In the genomic region with DNA sequence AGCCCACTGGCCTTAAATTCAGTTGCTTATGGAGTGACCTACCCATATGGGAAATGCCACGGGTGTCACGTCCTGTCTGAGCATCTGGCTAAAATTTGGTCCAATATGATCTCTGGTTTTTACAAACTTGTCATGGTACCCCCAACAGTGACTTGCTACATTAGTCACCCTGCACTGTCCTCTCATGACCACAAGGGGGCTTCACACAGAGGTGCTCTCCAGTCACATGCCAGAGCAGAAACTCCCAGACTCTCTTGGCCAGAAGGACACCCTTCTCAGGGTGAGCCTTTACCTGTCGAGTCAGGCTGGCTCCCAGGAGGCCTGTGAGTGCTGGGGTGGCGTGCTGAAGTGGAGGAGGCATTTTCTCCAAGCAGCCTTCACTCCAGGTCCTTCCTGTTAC, we compare ENCODE assay signal across 9 mouse cellular contexts. TPM values are rescaled to one million over a fixed set of nuclear protein-coding genes. Genes with fewer than 3 reads are reported as not detected.
A peak's percentile ranks its signal among the peaks of the same experiment; 100 is the strongest.
DNase-seq lines count a peak whose midpoint lies in the region; ATAC-seq and TF ChIP-seq lines count a peak whose summit lies in the region.
"Had no signal": no experiment of that assay in that cellular context is flagged by ENCODE, and none has a peak within 500 bp of the region (broad histone marks: within the 10 kb centered on the region; RNA-seq: fewer than 3 reads in every experiment).

No protein-coding gene starts in this region.

- no peak overlapping the region for H3K4me2 ChIP-seq in kidney, postnatal 0 days (ENCODE audit: low read length)
- H3K4me2 ChIP-seq: embryonic facial prominence, embryonic 12.5 days had no signal

- peak; percentile 39 for DNase-seq in kidney, postnatal 0 days (ENCODE audit: low spot score)
- no peak for DNase-seq in kidney, adult 18-20 months
- DNase-seq in CD4-positive helper T cell, adult 2 months (ENCODE audit: low read depth, low spot score): peak; percentile 47
- peak; percentile 65 for DNase-seq in R1 (ENCODE audit: low read depth, low spot score)
- DNase-seq in thymus, postnatal 14 days: peak; percentile 33
- no peak for DNase-seq in right cerebral cortex, postnatal 14 days
- DNase-seq in gastrocnemius, postnatal 4 days (ENCODE audit: low spot score in 2 of 2): no peak

- H3K4me3 ChIP-seq in kidney, postnatal 0 days (replicated peaks; ENCODE audit: low read depth, low read length): no peak overlapping the region
- H3K4me3 ChIP-seq: embryonic facial prominence, embryonic 12.5 days had no signal

- no peaks in the 10 kb centered on the region for H3K36me3 ChIP-seq in kidney, postnatal 0 days (ENCODE audit: insufficient read depth, low read length)
- H3K36me3 ChIP-seq: embryonic facial prominence, embryonic 12.5 days had no signal

- 47% methylated on average over 4 of the region's 4 CpGs for WGBS in kidney, postnatal 0 days

- H3K4me1 ChIP-seq in kidney, postnatal 0 days (replicated peaks; ENCODE audit: insufficient read depth, low read length): no peaks in the 10 kb centered on the region
- H3K4me1 ChIP-seq: embryonic facial prominence, embryonic 12.5 days had no signal

- no peaks in the 10 kb centered on the region for H3K27me3 ChIP-seq in kidney, postnatal 0 days (ENCODE audit: insufficient read depth, low read length)
- H3K27me3 ChIP-seq: embryonic facial prominence, embryonic 12.5 days had no signal

- peak; percentile 75 for TF ChIP-seq CTCF in kidney, postnatal 0 days (IDR thresholded peaks at IDR 0.05; ENCODE audit: low read depth)

- no peaks in the 10 kb centered on the region for H3K9me3 ChIP-seq in kidney, postnatal 0 days (replicated peaks; ENCODE audit: low read length)
- H3K9me3 ChIP-seq: embryonic facial prominence, embryonic 12.5 days had no signal

- no peak overlapping the region for H3K27ac ChIP-seq in kidney, postnatal 0 days
- H3K27ac ChIP-seq: embryonic facial prominence, embryonic 12.5 days had no signal

- ATAC-seq in kidney, postnatal 0 days (replicated peaks; ENCODE audit: low FRiP score, low read depth): no peak
- ATAC-seq in granulocyte monocyte progenitor cell, adult 5-6 weeks (replicated peaks; ENCODE audit: poor library complexity, severe bottlenecking): peak; percentile 64

- H3K9ac ChIP-seq in kidney, postnatal 0 days (ENCODE audit: low read depth, low read length): no peak overlapping the region
- H3K9ac ChIP-seq: embryonic facial prominence, embryonic 12.5 days had no signal

RNA-seq across cellular contexts. Expression of gene Gm1043, which starts 33.1 kb away (rescaled TPM):
- not detected in 2 replicates for polyA plus RNA-seq in kidney, postnatal 0 days (2015; fragmentation: Nextera tagmentation; extraction: Ambion mirVana)
- not detected in 2 replicates for total RNA-seq in granulocyte monocyte progenitor cell, adult 5-6 weeks (2014; fragmentation: Nextera tagmentation)
- total RNA-seq in granulocyte monocyte progenitor cell, adult 5-6 weeks (2017): not detected in 2 replicates
- not detected for total RNA-seq in gastrocnemius, postnatal 4 days (2021)
- polyA plus RNA-seq: embryonic facial prominence, embryonic 12.5 days had no signal

Comparison
In these comparisons a context has a peak if more than half of its experiments do, and no peak if none do; other contexts are left out.
1. DNase-seq: peak in kidney, postnatal 0 days (single experiment), CD4-positive helper T cell, adult 2 months (single experiment), R1 (single experiment) and thymus, postnatal 14 days (single experiment); none in kidney, adult 18-20 months (single experiment), right cerebral cortex, postnatal 14 days (single experiment) and gastrocnemius, postnatal 4 days (0 of 2).